Mouse (Mus musculus) central nervous system, embryonic 14 days (tissue): Measurements from ENCODE around the gene Gm10073. TPM values are rescaled to one million over a fixed set of nuclear protein-coding genes. Genes with fewer than 3 reads are reported as not detected.

Source experiments
- polyA plus RNA-seq: library from polyadenylated mRNA; depleted of rRNA; stranded (reverse); fragments of >200 nt; gene quantifications from 2 replicates; pipeline ENCODE4 v1.2.3, GENCODE M21; 2012; rRNA removed

The Gm10073 gene
- 12.8 and 19.9 TPM in 2 replicates for polyA plus RNA-seq

GRCm38 (mm10) chr8:106573168-106573567 lies at the start of gene Gm10073:
Gene Gm10073 (minus strand): TSS chr8:106573461.

GRCm38 (mm10) chr8:106603131-106603819 lies 30.0 kb upstream of the Gm10073 start, which contains the start of gene Cdh1:
Gene Cdh1 (plus strand): TSS chr8:106603351.

Other genes starting within 250 kb of the Gm10073 start
- 29.5 and 31.8 TPM in 2 replicates for gene Smpd3, start 235.5 kb downstream of the Gm10073 start, polyA plus RNA-seq
- 33.6 and 35.8 TPM in 2 replicates for gene Zfp90, start 158.1 kb downstream of the Gm10073 start, polyA plus RNA-seq
- gene 6030452D12Rik, start 72.9 kb downstream of the Gm10073 start, polyA plus RNA-seq: not detected in 2 replicates
- gene Cdh3, start 62.6 kb downstream of the Gm10073 start, polyA plus RNA-seq: 3.2 and 7.5 TPM in 2 replicates
- 2.4 and 7.2 TPM in 2 replicates for gene Cdh1, start 29.9 kb upstream of the Gm10073 start, polyA plus RNA-seq
- gene Tango6, start 109.6 kb upstream of the Gm10073 start, polyA plus RNA-seq: 4.3 and 4.5 TPM in 2 replicates